Mouse (Mus musculus): ENCODE data around the gene Inpp5b.

Gene Inpp5b

GRCm38 (mm10) chr4:124768963-124769591 lies 27.4 kb downstream of the Inpp5b start:
- DNase-seq: no peak

GRCm38 (mm10) chr4:124770624-124771023 lies 29.0 kb downstream of the Inpp5b start:
- DNase-seq: peak in 1 of 2 experiments; percentile 33

DNA sequence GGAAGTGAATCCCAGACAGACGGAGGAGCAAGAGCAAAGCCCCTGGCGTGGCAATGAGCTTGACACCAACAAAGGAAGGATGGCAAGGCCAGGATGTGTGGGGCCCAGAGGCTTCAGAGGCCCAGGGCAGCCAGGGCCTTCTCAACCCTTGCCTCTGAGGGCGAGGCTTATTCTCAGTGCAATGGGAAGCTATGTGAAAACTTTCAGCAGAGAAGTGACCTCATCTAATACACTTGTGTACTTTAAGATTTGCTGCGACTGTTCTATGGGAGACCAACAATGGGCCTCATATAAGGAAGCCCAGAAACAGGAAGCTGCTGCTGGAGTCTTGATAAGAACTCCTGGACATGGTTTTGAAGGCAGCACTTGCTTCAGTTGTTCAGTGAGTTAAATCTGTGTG lies 30.5 kb downstream of the Inpp5b start:
- DNase-seq: no peak

DNA sequence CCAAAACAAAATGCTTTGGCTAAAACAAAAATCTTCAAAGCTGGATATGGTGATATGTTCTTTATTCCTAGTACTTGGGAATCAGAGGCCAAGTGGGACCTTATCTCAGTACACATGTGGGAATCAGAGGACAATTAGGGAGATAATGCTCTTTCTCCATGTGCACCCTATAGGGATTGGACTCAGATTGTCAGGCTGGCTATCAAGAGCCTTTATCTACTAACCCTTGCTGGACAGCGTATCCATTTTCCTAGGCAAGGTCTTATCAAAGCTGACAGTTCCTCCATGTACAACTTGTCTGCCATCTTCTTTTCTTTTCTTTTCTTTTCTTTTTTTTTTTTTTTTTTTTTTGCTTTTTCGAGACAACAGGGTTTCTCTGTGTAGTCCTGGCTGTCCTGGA lies 31.8 kb downstream of the Inpp5b start:
- DNase-seq: no peak

DNA sequence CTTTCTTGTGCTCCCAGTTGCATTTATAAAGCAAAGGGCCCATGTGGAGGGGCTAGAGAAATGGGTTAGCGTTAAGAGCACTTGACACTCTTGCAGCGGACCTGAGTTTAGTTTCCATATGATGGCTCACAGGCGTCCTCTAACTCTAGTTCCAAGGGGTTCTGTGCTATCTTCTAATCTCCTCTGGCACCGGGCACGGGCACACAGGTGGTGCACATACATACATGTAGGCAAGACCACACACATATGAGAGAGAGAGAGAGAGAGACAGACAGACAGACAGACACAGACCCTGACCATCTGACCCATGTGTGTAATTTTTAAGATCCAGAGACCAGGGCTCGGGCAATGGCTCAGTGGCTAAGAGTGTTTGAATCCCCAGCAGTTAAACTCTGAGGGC lies 32.3 kb downstream of the Inpp5b start:
- no peak for DNase-seq

DNA sequence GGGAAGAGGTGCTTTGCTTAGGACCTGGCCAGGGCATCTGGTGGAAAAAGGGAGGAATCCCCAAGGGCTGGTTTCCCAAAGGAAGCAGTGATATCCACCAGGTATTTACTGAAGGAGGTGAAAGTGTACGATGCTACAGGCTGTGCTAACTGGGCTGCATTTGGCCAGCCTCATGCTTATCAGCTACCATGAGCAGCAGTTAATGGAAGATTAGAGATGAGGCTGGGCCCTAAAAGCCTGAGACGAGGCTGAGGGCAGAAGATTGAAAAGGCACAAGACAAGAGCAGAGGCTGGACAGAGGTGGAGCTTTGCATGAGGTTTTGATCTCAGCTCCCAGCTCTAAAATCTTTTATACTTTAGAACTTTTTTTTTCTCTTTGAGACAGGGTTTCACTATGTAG lies 32.8 kb downstream of the Inpp5b start:
- no peak for DNase-seq

DNA sequence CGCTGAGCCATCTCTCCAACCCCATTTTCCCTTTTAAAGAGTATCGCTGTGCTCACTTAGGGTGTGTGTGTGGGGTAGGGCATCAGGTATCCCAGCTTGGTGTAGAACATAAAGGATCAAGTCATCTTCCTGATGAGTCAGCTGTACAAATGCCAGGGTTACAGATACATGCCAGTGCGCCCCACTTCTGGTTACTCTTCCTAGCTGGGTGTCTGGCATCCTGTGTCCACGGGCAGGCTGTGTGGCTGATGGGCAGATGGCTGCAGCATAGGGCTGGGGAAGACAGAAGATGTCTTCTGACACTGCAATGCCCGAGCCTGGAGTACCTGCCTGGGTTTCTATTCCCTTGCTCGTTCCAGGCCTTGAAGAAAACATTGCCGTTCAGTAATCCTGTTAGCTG lies 39.7 kb downstream of the Inpp5b start:
- no peak for DNase-seq

DNA sequence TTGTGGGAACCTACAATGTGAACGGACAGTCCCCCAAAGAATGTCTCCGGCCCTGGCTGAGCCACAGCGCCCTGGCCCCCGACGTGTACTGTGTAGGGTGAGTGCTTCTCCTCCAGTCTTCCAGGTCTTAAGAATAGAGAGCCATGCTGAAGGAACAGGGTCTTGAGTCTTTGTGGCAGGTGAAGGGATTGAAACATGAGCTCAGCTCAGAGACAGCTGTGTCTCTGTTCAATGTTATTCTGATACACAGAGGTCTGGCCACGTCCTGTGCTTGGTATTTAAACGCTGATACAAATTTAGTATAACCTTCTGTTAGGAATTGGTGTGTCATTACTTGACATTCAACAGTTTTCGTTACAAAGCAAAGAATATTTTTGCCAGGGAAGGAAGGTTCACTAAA lies 40.7 kb downstream of the Inpp5b start:
- DNase-seq: no peak

DNA sequence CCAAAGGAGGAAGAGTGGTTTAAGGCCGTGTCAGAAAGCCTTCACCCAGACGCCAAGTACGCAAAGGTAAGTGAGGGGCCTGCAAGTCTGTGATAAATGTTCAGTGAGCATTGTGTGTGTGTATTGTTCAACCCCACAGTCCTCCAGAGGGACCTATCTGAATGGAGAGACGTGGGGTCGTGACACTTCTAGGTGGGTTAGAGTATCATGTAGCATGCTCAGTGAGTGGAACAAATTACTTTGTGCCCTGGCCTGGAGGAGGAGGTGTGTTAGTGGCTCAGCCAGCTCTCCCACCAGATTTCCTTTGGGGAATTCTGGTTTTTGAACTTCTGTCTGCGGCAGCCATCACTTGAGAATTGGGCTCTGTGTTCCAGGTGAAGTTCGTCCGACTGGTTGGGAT lies 42.3 kb downstream of the Inpp5b start:
- no peak for DNase-seq

GRCm38 (mm10) chr4:124790013-124790412 lies 48.4 kb downstream of the Inpp5b start:
- DNase-seq: no peak

- peak; percentile 69 to 72 for DNase-seq
Observed at GRCm38 (mm10) chr4:124792114-124792513, 50.5 kb downstream of the Inpp5b start.

DNA sequence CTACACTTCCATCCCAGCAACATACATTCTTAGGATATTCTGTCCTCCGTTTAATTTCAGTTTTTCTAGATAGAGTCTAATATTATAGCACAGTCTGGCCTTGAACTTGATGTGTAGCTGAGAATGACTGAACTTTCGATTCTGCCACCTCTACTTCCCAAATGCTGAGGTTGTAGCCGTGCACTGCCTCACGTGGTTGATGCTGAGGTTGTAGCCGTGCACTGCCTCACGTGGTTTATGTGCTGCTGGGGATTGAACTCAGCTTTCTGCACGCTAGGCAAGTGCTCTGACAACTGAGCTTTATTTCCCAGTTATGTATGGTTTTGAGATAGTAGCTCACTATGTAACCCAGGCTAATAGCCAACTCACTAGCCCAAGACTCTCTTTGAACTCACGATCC lies 54.5 kb downstream of the Inpp5b start:
- DNase-seq: no peak

- no peak for DNase-seq
Observed at GRCm38 (mm10) chr4:124796913-124797312, 55.3 kb downstream of the Inpp5b start.

DNA sequence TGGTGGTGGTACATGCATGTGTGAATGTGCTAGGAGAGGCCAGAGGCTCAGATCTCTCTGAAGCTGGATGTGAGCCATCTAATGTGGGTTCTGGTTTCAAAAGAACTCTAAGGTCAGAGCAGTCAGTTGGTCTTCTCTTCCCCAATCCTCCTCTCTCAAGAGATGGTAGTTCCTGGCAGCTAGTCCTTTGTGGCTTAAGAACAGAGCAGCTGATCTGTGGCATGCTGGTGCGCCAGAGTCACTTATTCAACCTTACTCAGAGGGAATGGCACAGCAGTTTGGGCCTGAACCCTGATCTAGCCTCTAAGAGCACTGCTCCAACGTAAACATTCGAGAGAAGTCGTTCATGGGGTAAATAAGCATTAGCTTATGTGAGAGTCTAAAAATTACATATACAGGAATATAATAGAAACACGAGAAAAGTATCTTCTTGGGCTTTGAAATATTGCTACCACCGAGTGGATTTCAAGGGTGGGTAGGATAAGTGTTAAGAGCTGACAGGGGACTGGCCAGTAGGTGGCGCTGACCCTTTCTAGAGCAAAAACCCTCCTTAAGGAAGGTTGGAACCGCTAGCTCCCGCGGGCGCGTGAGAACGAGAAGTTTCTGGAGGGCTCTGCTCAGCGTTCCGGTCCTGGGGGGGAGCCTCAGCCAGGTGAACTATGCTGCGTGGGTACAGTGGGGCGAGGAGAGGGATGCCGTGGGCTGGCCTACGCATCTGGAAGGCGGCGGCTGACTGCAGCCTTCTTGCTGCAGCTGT lies 60.1 kb downstream of the Inpp5b start, which contains the start of gene Mtf1:
Gene Mtf1 (plus strand): TSS at position 553 of the 757 bp plus-strand sequence.
- DNase-seq: peak; percentile 97 to 98

GRCm38 (mm10) chr4:124802309-124803260 lies 60.9 kb downstream of the Inpp5b start:
- peak; percentile 97 for DNase-seq

GRCm38 (mm10) chr4:124803406-124803805 lies 61.8 kb downstream of the Inpp5b start:
- no peak for DNase-seq

DNA sequence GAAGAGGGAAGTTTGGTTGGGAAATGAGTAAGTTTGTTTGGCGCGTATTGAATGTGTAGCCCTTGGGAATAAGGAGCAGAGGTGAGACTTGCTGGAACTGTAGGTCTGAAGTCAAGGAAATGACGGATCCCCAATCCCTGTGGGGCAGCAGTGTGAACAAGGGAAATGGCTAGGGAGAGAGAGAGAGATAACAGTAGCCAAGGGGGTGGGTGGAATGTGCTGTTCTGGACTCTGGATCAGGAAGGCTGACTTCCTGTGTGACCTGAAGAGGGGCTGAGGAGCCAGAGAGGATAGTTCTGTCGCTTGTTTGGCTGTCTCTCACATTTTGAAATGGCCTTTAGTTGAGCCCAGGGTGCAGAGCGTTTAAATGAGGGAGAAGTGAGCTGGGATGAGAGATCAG lies 66.9 kb downstream of the Inpp5b start:
- DNase-seq: no peak

DNA sequence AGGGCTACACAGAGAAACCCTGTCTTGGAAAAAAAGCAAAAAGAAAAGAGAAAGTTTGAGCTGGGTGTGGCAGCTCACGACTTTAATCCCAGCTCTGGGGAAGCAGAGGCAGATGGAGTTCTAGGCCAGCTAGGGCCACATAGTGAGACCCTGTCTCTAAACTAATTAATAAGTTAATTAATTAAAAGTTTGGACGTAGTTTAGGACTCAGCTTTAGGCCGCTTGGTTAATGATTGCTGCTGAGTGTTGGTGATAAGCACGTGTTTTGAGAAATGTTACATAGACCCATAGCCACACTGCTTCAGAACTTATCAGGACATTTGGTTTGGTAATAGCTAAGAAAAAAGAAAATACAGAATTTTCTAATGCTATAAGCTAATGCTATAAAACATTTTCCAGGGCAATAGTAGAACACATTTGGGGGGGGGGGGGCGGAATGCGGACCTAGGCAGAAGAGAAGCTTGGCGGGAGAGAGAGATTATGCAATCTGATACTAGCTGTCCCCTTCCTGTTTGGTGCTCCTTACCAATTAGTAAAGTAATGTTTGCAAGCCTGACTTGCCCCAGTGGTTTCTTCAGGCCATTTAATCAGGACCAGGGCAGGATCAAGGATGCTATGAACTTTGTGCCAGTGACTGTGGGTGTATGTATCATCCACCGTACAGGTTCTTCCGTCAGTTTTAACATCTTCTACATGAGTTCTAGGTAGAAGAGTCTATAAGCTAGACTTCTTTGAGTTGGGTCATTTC lies 67.7 kb downstream of the Inpp5b start:
- DNase-seq: no peak

- no peak for DNase-seq
Observed at GRCm38 (mm10) chr4:124810056-124810455, 68.4 kb downstream of the Inpp5b start.

DNA sequence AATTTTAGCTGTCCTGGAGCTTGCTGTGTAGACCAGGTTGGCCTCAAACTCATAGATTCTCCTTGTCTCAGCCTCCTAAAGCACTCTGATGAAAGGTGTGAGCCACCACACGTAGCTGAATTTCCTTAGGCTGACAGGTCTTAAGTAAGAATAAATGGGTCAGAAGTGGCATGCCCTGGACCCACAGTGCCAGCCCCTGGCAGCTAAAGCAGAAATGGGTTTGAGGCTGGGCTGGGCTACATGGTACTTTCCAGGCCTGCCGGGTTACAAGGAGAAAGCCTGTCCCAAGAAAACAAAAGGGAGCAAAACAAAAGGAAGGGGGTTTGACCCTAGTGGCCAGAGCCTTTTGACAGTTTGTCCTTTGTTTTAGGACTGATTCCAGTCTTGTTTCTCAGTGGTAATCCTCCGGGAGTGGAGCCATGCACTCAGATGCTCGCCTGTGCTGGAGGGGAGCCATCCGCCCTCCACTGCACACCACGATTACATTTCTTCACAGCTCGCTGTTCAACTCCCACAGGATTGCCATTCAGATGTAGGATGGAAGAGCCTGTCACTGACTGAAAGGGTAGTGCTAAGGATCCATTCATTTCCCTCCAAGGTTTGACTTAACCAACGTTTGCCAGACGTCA lies 69.8 kb downstream of the Inpp5b start:
- DNase-seq: peak; percentile 42 to 55

- DNase-seq: peak; percentile 76 to 82
Observed at GRCm38 (mm10) chr4:124815901-124816300, 74.3 kb downstream of the Inpp5b start.

GRCm38 (mm10) chr4:124817803-124818202 lies 76.2 kb downstream of the Inpp5b start:
- peak in 1 of 2 experiments; percentile 28 for DNase-seq
